Mouse (Mus musculus) neural tube, embryonic 14.5 days (tissue): ENCODE results near the gene Sppl2b. TPM values are rescaled to one million over a fixed set of nuclear protein-coding genes. Genes with fewer than 3 reads are reported as not detected.
"Not testable (repeated sequence)": the region's sequence is repeated elsewhere in the genome, so short reads cannot be mapped to it uniquely, and the experiment has no call there.

ENCODE experiments used
- ATAC-seq: fragments of 200-750 bp; cut with Nextera tagmentation; 2 replicates; pipeline ENCODE4 v1.8.0; 2017; ENCODE audit warnings: low read depth, mild to moderate bottlenecking, moderate TSS enrichment, moderate library complexity
- H3K27ac ChIP-seq: fragments of 300-500 bp; sonication (generic); 2 replicates; pipeline ENCODE4 v1.5.1; 2014; ENCODE audit warnings: low read depth, mild to moderate bottlenecking, control low read depth, low read length, moderate library complexity, mixed read lengths
- H3K27me3 ChIP-seq: fragments of 300-500 bp; sonication (generic); 2 replicates; pipeline ENCODE4 v1.6.1; 2014; ENCODE audit warnings: low read length; ENCODE audit not compliant: control insufficient read depth, insufficient read depth
- H3K36me3 ChIP-seq: fragments of 300-500 bp; sonication (generic); 2 replicates; pipeline ENCODE4 v1.6.1; 2014; ENCODE audit warnings: low read length, mixed read lengths; ENCODE audit not compliant: control insufficient read depth, insufficient read depth
- H3K4me1 ChIP-seq: fragments of 300-500 bp; sonication (generic); 2 replicates; pipeline ENCODE4 v1.6.1; 2014; ENCODE audit warnings: low read length; ENCODE audit not compliant: control insufficient read depth, insufficient read depth
- H3K4me2 ChIP-seq: fragments of 300-500 bp; sonication (generic); 2 replicates; pipeline ENCODE4 v1.6.1; 2014; ENCODE audit warnings: mild to moderate bottlenecking, low read depth, low read length, control low read depth
- H3K4me3 ChIP-seq: fragments of 300-500 bp; sonication (generic); 2 replicates; pipeline ENCODE4 v1.5.1; 2014; ENCODE audit warnings: low read depth, low read length, control low read depth, mixed read lengths
- H3K9ac ChIP-seq: fragments of 300-500 bp; sonication (generic); replicated peaks from 2 replicates; pipeline ENCODE4 v1.6.1; 2014; ENCODE audit warnings: low read depth, mild to moderate bottlenecking, control low read depth, low read length, mixed read lengths
- H3K9me3 ChIP-seq: fragments of 300-500 bp; sonication (generic); 2 replicates; pipeline ENCODE4 v1.6.1; 2016; ENCODE audit warnings: low read length; ENCODE audit not compliant: control insufficient read depth
- WGBS: fragments of 180-500 bp; shearing (Covaris S2); extraction: QIAGEN DNeasy Blood & Tissue Kit; methylation state at CpG from one replicate; pipeline ENCODE4 v1.1.7; 2014; 5-methylcytosine and 5-hydroxymethylcytosine counted together
- polyA plus RNA-seq: library from polyadenylated mRNA; unstranded; fragments of >200 nt; fragmentation: Nextera tagmentation; extraction: Ambion mirVana; gene quantifications from 2 replicates; pipeline ENCODE4 v1.2.1, GENCODE M21; 2014

Gene Sppl2b
- polyA plus RNA-seq, 1 experiment from 2014 or later: 61.5 TPM

GRCm38 (mm10) chr10:80822528-80822927, 32.5 kb upstream of the Sppl2b start:
- H3K27me3 ChIP-seq: no peaks in the 10 kb centered on the region
- no peak overlapping the region for H3K4me2 ChIP-seq

GRCm38 (mm10) chr10:80823316-80823715, 31.8 kb upstream of the Sppl2b start:
- H3K27me3 ChIP-seq: no peaks in the 10 kb centered on the region
- no peak overlapping the region for H3K27ac ChIP-seq
- no peak for ATAC-seq
- H3K4me2 ChIP-seq: no peak overlapping the region
- peaks cover 8% of the 10 kb centered on the region for H3K4me1 ChIP-seq
- WGBS: 84% methylated on average over 1 of the region's 1 CpGs
- H3K36me3 ChIP-seq: no peaks in the 10 kb centered on the region
- no peak overlapping the region for H3K9ac ChIP-seq
- H3K4me3 ChIP-seq: no peak overlapping the region
- H3K9me3 ChIP-seq: no peaks in the 10 kb centered on the region

More at GRCm38 (mm10) chr10:80822528-80822927, 32.5 kb upstream of the Sppl2b start:
- WGBS: 86% methylated on average over 5 of the region's 5 CpGs
- H3K4me1 ChIP-seq: peaks cover 2% of the 10 kb centered on the region
- no peaks in the 10 kb centered on the region for H3K36me3 ChIP-seq
- no peak overlapping the region for H3K4me3 ChIP-seq
- H3K9me3 ChIP-seq: no peaks in the 10 kb centered on the region
- no peak overlapping the region for H3K9ac ChIP-seq
- H3K27ac ChIP-seq: no peak overlapping the region
- no peak for ATAC-seq

GRCm38 (mm10) chr10:80823847-80824643, 31.0 kb upstream of the Sppl2b start:
- Histone ChIP-seq H3K27ac (no peak overlapping the region), H3K36me3 (peaks cover under 1% of the 10 kb centered on the region; the same call in 1 of the 2 replicates), H3K4me2 (no peak overlapping the region), H3K4me3 (no peak overlapping the region), H3K4me1 (peaks cover 8% of the 10 kb centered on the region), H3K27me3 (no peaks in the 10 kb centered on the region), H3K9me3 (no peaks in the 10 kb centered on the region), H3K9ac (no peak overlapping the region)
- 70% methylated on average over 8 of the region's 8 CpGs for WGBS
- ATAC-seq: no peak

GRCm38 (mm10) chr10:80824827-80825226, 30.2 kb upstream of the Sppl2b start:
- H3K4me1 ChIP-seq: peaks cover 8% of the 10 kb centered on the region
- peaks cover 8% of the 10 kb centered on the region for H3K36me3 ChIP-seq
- no peaks in the 10 kb centered on the region for H3K27me3 ChIP-seq
- no peaks in the 10 kb centered on the region for H3K9me3 ChIP-seq
- ATAC-seq: no peak
- no peak overlapping the region for H3K27ac ChIP-seq
- H3K4me2 ChIP-seq: no peak overlapping the region
- 84% methylated on average over 2 of the region's 2 CpGs for WGBS
- no peak overlapping the region for H3K9ac ChIP-seq
- H3K4me3 ChIP-seq: no peak overlapping the region

GRCm38 (mm10) chr10:80826151-80827062, 28.7 kb upstream of the Sppl2b start, which contains the start of gene Oaz1:
Gene Oaz1 (plus strand): TSS chr10:80826656.
- peaks cover 13% of the 10 kb centered on the region for H3K36me3 ChIP-seq
- H3K4me3 ChIP-seq: peak within 1 kb of the TSS; percentile 70
- H3K9ac ChIP-seq: peak within 1 kb of the TSS; percentile 86
- H3K27ac ChIP-seq: peak within 1 kb of the TSS; percentile 87
- WGBS: under 1% methylated on average over 76 of the region's 82 CpGs
- H3K4me1 ChIP-seq: peaks cover 8% of the 10 kb centered on the region
- H3K27me3 ChIP-seq: no peaks in the 10 kb centered on the region
- peak; percentile 96 for ATAC-seq
- H3K4me2 ChIP-seq: peak within 1 kb of the TSS; percentile 99
- H3K9me3 ChIP-seq: no peaks in the 10 kb centered on the region

- Histone ChIP-seq H3K9ac (peak overlapping the region; percentile 86), H3K27ac (peak overlapping the region; percentile 87), H3K36me3 (peaks cover 13% of the 10 kb centered on the region), H3K4me3 (peak overlapping the region; percentile 70), H3K27me3 (no peaks in the 10 kb centered on the region), H3K4me2 (peak overlapping the region; percentile 99), H3K4me1 (peaks cover 8% of the 10 kb centered on the region), H3K9me3 (no peaks in the 10 kb centered on the region)
- 9% methylated on average over 29 of the region's 29 CpGs for WGBS
- no peak for ATAC-seq
These were observed 27.8 kb upstream of the Sppl2b start for GRCm38 (mm10) chr10:80827063-80827869.

GRCm38 (mm10) chr10:80827870-80828420, 27.1 kb upstream of the Sppl2b start:
- Histone ChIP-seq H3K27ac (no peak overlapping the region), H3K4me2 (peak overlapping the region; percentile 99), H3K9me3 (no peaks in the 10 kb centered on the region), H3K27me3 (no peaks in the 10 kb centered on the region), H3K36me3 (peaks cover 13% of the 10 kb centered on the region), H3K4me3 (peak overlapping the region; percentile 70), H3K4me1 (peaks cover 8% of the 10 kb centered on the region), H3K9ac (peak overlapping the region; percentile 86)
- WGBS: 81% methylated on average over 9 of the region's 10 CpGs
- no peak for ATAC-seq

- ATAC-seq, H3K27me3 ChIP-seq, H3K9ac ChIP-seq, H3K27ac ChIP-seq, H3K4me1 ChIP-seq, H3K4me3 ChIP-seq, H3K9me3 ChIP-seq: not testable (repeated sequence)
- Histone ChIP-seq H3K4me2 (peak overlapping the region; percentile 99), H3K36me3 (peaks cover 13% of the 10 kb centered on the region)
- WGBS: 73% methylated on average over 7 of the region's 9 CpGs
These were observed 26.5 kb upstream of the Sppl2b start for GRCm38 (mm10) chr10:80828587-80828986.
